Mouse (Mus musculus) layer of hippocampus, postnatal 36 days (tissue): ENCODE results near the gene Gna12. TPM values are rescaled to one million over a fixed set of nuclear protein-coding genes. Genes with fewer than 3 reads are reported as not detected.

Experiments
- total RNA-seq, 2 experiments: library from RNA; stranded (reverse); gene quantifications; 2 replicates each; pipeline ENCODE4 v1.2.3; 2021

Gene Gna12
- total RNA-seq, 2 experiments from 2014 or later = 94.9 to 97.7 TPM

Other genes starting within 250 kb of the Gna12 start
- gene Lfng, start 223.1 kb downstream of the Gna12 start, total RNA-seq = 10 to 100 TPM; 20.3 to 30.8 TPM
- gene Ttyh3, start 181.4 kb downstream of the Gna12 start, total RNA-seq = 100 to 1,000 TPM; 191 to 221 TPM
- gene Iqce, start 128.1 kb downstream of the Gna12 start, total RNA-seq = 10 to 100 TPM; 48.7 to 66.2 TPM
- gene Brat1, start 125.4 kb downstream of the Gna12 start, total RNA-seq = 10 to 100 TPM; 19.5 to 21.0 TPM
- gene Amz1, start 106.3 kb downstream of the Gna12 start, total RNA-seq = 10 to 100 TPM; 12.1 to 13.0 TPM
- under 1 TPM in 1 of 2 experiments, not detected in 1; 0.13 TPM for gene Card11, start 170.2 kb upstream of the Gna12 start, total RNA-seq